Mouse (Mus musculus): Measurements from ENCODE around the gene Ranbp17.

The Ranbp17 gene

GRCm38 (mm10) chr11:33197673-33198072 lies 315.9 kb downstream of the Ranbp17 start:
- no peak for DNase-seq (ENCODE audit: low spot score in 2 of 2)

GRCm38 (mm10) chr11:33197133-33197514 lies 316.4 kb downstream of the Ranbp17 start:
- DNase-seq (ENCODE audit: low spot score in 2 of 2), result no peak

GRCm38 (mm10) chr11:33196447-33197132 lies 317.0 kb downstream of the Ranbp17 start:
- no peak for DNase-seq (ENCODE audit: low spot score in 2 of 2)

DNA sequence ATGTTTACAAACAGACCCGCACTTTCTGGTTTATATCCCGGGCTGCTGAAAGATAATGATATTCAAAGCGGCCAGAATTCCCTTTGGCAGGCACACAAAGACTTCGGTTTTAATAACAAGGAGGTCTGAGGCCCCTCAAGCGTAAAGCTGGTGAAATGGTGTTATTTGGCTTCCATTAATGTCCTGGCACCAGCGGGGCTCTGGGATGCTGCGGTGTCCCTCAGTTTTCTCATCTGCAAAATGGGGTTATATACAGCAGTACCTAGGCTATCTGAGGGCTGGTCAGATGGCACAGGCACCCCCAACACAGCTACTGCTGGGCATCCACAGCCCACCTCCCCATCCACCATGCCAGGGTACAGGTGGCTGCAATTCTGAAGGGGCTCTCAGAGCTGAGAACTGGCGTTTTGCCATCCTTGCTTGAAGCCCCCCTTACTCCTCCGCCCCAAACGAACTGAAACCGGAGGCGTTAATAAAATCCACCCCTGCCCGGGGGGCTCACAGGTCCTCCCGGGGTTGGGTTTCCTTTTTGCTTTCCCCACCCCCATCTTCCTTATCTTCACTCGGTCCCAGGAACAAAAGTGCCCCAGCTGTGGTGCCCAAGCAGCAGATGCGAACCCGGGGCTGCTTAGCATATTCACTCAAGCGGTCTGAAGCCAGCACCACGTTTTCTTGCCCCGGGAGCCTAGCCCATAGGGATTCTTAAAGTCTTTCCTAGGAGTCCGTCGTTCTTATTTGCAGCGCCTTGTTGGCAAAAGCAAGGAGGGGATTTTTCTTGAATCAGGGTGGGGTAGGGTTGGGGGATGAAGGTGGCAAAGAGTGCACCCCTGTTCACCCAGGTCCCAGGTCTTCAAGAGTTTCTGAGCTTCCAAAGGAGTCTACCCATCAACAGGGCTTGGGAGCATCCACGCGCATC lies 317.8 kb downstream of the Ranbp17 start:
- no peak for DNase-seq (ENCODE audit: low spot score in 2 of 2)

- no peak for DNase-seq (ENCODE audit: low spot score in 2 of 2)
These were observed 318.5 kb downstream of the Ranbp17 start for GRCm38 (mm10) chr11:33195061-33195460.

DNA sequence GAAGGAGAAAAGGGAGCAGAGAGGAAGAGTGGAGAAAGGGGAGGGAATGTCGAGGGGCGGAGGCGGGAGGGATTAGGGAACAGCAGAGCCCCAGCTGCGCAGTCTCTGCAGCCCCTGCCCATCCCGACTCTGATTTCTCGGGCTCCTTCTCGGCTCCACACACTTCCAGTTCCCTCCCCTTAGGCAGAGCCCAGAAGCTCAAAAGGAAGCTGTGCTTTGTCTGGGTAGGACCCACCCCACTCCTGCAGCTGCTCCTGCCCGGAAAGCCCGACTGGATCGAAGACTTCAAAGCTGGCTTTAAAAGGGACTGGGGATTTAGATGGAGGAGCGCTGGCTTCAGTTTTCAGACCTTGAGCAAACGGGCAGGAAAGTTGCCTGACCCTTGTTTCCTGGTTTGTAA lies 319.9 kb downstream of the Ranbp17 start:
- no peak for DNase-seq (ENCODE audit: low spot score in 2 of 2)

DNA sequence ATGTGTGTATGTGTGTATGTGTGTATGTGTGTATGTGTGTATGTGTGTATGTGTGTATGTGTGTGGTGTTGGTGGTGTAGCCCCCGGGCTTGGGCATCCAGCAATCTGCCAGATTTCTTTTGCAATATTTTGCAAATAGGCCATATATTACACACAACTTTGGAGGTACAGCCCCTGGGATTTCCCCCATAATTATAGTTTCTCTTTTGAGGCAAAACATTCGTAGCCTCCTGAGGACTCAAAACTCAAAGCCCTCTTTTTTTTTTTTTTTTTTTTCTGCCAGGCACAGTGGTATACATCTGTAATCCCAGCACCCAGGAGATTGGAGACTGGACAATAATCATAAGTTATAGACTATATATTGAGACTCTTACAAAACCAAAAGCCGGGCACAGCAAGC lies 331.7 kb downstream of the Ranbp17 start:
- no peak for DNase-seq (ENCODE audit: low spot score in 2 of 2)

DNA sequence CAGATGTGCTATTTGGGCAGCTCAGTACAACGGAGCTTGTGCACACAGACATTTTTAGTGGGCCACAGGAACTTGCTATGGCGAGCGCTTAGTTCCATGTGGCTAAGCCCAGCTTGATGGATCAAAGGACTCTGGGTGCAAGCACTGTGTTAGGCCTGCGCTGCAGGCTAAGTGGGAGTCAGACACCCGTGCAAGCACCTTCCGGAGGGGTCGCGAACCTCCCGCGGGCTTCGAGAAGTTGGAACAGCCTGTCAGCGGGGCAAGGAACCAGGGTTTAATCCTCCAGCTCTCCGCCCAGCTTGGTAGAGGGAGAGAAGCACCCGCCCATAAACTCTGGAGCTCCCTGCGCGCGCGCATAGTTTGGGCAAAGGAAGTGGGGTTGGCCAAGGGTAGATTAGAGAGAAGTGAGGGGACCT lies 332.8 kb downstream of the Ranbp17 start:
- DNase-seq (ENCODE audit: low spot score in 2 of 2), result no peak

DNA sequence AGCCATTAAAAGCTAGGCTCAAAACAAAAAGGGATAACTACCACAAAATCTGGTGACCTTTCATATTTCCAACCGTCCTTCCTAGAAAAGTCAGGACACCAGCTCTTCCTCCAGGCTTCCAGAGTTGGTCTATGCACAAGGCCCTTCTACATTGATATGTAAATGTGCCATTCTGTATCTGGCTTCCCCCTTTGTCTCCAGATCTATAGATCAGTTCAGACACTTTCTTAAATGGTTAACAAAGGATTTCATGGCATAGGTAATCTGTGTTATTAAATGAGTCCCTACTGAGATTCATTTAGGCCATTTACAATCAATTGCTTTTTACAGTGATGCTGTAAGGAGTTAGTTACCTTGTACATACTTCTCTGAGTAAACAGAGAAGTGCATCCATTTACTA lies 333.7 kb downstream of the Ranbp17 start:
- no peak for DNase-seq (ENCODE audit: low spot score in 2 of 2)

DNA sequence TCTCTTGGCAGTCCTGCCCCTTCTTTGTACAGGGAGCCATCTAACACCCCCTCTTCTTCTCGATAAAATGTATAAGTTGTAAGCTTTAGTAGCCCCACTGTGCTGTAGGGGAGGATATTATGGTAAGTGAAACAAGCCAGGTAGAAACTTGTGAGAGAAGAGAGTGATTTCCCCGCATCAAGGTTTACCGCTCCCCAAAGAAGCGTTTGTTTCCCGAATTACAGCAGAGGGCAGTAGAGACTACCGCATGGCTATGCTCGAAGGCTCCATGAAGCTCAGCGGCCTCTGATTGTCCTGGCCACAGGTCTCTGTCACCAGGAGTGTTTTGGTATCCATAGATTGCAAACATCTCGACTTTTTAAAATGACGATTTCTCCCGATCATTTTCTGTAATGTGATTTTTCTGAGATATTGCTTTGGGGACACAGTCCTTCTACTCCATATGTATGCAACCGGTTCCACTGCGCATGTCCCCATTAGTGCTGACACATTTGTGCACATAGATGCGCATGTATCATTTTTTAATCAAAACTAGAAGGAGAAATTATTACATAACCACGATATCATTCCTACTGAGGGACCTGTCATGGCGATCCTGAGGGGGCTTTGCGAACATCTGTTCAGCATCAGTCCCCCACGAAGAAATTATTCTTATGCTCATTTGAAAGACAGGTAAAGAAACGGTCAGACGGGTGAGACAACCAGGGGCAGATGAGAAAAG lies 336.9 kb downstream of the Ranbp17 start:
- peak in 1 of 2 experiments; percentile 40 for DNase-seq (ENCODE audit: low spot score in 2 of 2)

DNA sequence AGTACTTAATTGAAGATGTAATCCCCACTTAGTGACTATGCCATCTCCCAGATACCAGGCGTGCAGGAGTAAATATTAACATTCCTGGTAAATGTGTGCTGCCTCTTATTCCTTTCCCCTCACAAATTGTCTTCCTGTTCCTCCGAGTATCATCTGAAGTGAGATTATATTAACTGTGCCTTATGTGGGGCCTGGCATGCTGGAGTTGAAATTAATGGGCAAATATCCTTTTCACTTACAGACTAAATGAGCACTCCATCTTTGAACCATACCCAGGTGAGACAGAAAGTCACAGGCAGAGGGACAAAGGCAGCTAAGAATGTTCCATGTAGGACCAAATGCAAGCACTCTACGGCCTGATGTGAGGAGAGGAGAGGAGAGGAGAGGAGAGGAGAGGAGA lies 337.8 kb downstream of the Ranbp17 start:
- DNase-seq (ENCODE audit: low spot score in 2 of 2), result no peak

- DNase-seq (ENCODE audit: low spot score in 2 of 2), result peak in 1 of 2 experiments; percentile 18
These were observed 343.1 kb downstream of the Ranbp17 start for GRCm38 (mm10) chr11:33170489-33170888.

GRCm38 (mm10) chr11:33162998-33163506 lies 350.5 kb downstream of the Ranbp17 start, which contains the start of gene Npm1:
Gene Npm1, minus strand, starts transcription at chr11:33163206.
- DNase-seq (ENCODE audit: low spot score in 2 of 2), result peak; percentile 99

GRCm38 (mm10) chr11:33162211-33162997 lies 351.1 kb downstream of the Ranbp17 start:
- DNase-seq (ENCODE audit: low spot score in 2 of 2), result peak; percentile 32 to 48
